Mouse (Mus musculus): Measurements from ENCODE around the gene Cntnap3. TPM values are rescaled to one million over a fixed set of nuclear protein-coding genes. Genes with fewer than 3 reads are reported as not detected.

The Cntnap3 gene
- not detected for polyA plus RNA-seq (2014; fragmentation: Illumina TruSeq; extraction: RNeasy Lipid Tissue Mini Kit (QIAGEN cat#74804); ENCODE audit: low read depth, low replicate concordance)

GRCm38 (mm10) chr13:64903585-64904208 is at the start of gene Cntnap3:
Gene Cntnap3, minus strand, starts transcription at chr13:64903955.

GRCm38 (mm10) chr13:64917191-64917590 is 13.4 kb upstream of the Cntnap3 start, which contains the start of gene Spata31:
Gene Spata31, plus strand, starts transcription at chr13:64917406.

Other genes with a start within 250 kb of the Cntnap3 start
- gene Spata31, start 13.5 kb upstream of the Cntnap3 start, polyA plus RNA-seq (2014; fragmentation: Illumina TruSeq; extraction: RNeasy Lipid Tissue Mini Kit (QIAGEN cat#74804); ENCODE audit: low read depth, low replicate concordance): not detected
- gene Spata31d1c, start 129.1 kb upstream of the Cntnap3 start, polyA plus RNA-seq (2014; fragmentation: Illumina TruSeq; extraction: RNeasy Lipid Tissue Mini Kit (QIAGEN cat#74804); ENCODE audit: low read depth, low replicate concordance): not detected
- gene Prss47, start 148.8 kb upstream of the Cntnap3 start, polyA plus RNA-seq (2014; fragmentation: Illumina TruSeq; extraction: RNeasy Lipid Tissue Mini Kit (QIAGEN cat#74804); ENCODE audit: low read depth, low replicate concordance): not detected
- gene Mfsd14b, start 209.0 kb upstream of the Cntnap3 start, polyA plus RNA-seq (2014; fragmentation: Illumina TruSeq; extraction: RNeasy Lipid Tissue Mini Kit (QIAGEN cat#74804); ENCODE audit: low read depth, low replicate concordance): 113 TPM
- not detected for gene Olfr465-ps1, start 234.1 kb upstream of the Cntnap3 start, polyA plus RNA-seq (2014; fragmentation: Illumina TruSeq; extraction: RNeasy Lipid Tissue Mini Kit (QIAGEN cat#74804); ENCODE audit: low read depth, low replicate concordance)
- gene Olfr466, start 246.3 kb upstream of the Cntnap3 start, polyA plus RNA-seq (2014; fragmentation: Illumina TruSeq; extraction: RNeasy Lipid Tissue Mini Kit (QIAGEN cat#74804); ENCODE audit: low read depth, low replicate concordance): not detected